Mouse (Mus musculus) MEL (cell line): ENCODE results near the gene Gm9774. TPM values are rescaled to one million over a fixed set of nuclear protein-coding genes. Genes with fewer than 3 reads are reported as not detected.

ENCODE experiments used
- DNase-seq: peaks from one replicate; pipeline ENCODE4 v3.0.0; 2011; ENCODE audit warnings: low read depth, low spot score
- H3K27ac ChIP-seq: 2 replicates; pipeline ENCODE4 v1.5.1; 2012; ENCODE audit warnings: low read depth, mild to moderate bottlenecking, control low read depth, low read length, moderate library complexity; ENCODE audit not compliant: control insufficient read depth
- H3K27me3 ChIP-seq, 2 experiments: fragments of 150-350 bp in 1 of 2; sonication (generic) in 1 of 2; 2 replicates each; pipeline ENCODE4 v1.6.1; 2012; ENCODE audit warnings: low read length in 2 of 2, mild to moderate bottlenecking in 2 of 2, improper control_type of control experiment in 1 of 2, moderate library complexity in 1 of 2; ENCODE audit not compliant: insufficient read depth in 2 of 2, control insufficient read depth in 1 of 2
- H3K36me3 ChIP-seq, 2 experiments: 2 replicates each; pipeline ENCODE4 v1.6.1; 2012 to 2014; ENCODE audit warnings: low read length in 2 of 2, improper control_type of control experiment in 1 of 2, inconsistent platforms in 1 of 2, mild to moderate bottlenecking in 1 of 2; ENCODE audit not compliant: insufficient read depth in 2 of 2, control insufficient read depth in 1 of 2
- H3K4me1 ChIP-seq, 2 experiments: fragments of 150-350 bp in 1 of 2; sonication (generic) in 1 of 2; 2 replicates each; pipeline ENCODE4 v1.6.1; 2012; ENCODE audit warnings: low read length in 2 of 2, improper control_type of control experiment in 1 of 2, mild to moderate bottlenecking in 1 of 2; ENCODE audit not compliant: insufficient read depth in 2 of 2, control insufficient read depth in 1 of 2
- H3K4me3 ChIP-seq, 2 experiments: fragments of 150-350 bp in 1 of 2; sonication (generic) in 1 of 2; 2 replicates each; pipeline ENCODE4 v1.5.1; 2012; ENCODE audit warnings: low read depth in 2 of 2, low read length in 2 of 2, mild to moderate bottlenecking in 2 of 2, moderate library complexity in 2 of 2, control low read depth in 1 of 2, improper control_type of control experiment in 1 of 2; ENCODE audit not compliant: control insufficient read depth in 1 of 2, insufficient read depth in 1 of 2
- H3K79me2 ChIP-seq: 2 replicates; pipeline ENCODE4 v1.6.1; 2012; ENCODE audit warnings: mild to moderate bottlenecking, low read length, moderate library complexity; ENCODE audit not compliant: control insufficient read depth, poor library complexity, insufficient read depth
- H3K9ac ChIP-seq: 2 replicates; pipeline ENCODE4 v1.6.1; 2012; ENCODE audit warnings: low read depth, mild to moderate bottlenecking, control low read depth, low read length, moderate library complexity; ENCODE audit not compliant: control insufficient read depth, poor library complexity, severe bottlenecking
- H3K9me3 ChIP-seq: fragments of 150-350 bp; sonication (generic); replicated peaks from 2 replicates; pipeline ENCODE4 v1.6.1; 2012; ENCODE audit warnings: mild to moderate bottlenecking, low read length, improper control_type of control experiment, moderate library complexity; ENCODE audit not compliant: insufficient read depth
- E2F4 ChIP-seq: IDR thresholded peaks from 2 replicates; pipeline ENCODE4 v1.6.1; 2011; ENCODE audit warnings: low read depth, low read length, improper control_type of control experiment, borderline replicate concordance
- ELF1 ChIP-seq: IDR thresholded peaks from 2 replicates; pipeline ENCODE4 v1.6.1; 2014; ENCODE audit warnings: low read depth, mild to moderate bottlenecking, inconsistent platforms, low read length, improper control_type of control experiment, moderate library complexity
- ETS1 ChIP-seq: IDR thresholded peaks from 2 replicates; pipeline ENCODE4 v1.6.1; 2012; ENCODE audit warnings: low read depth, mild to moderate bottlenecking, inconsistent platforms, low read length, improper control_type of control experiment, moderate library complexity
- KAT2A ChIP-seq: conservative IDR thresholded peaks from 2 replicates; pipeline ENCODE4 v1.6.1; 2012; ENCODE audit warnings: low read depth, low read length, improper control_type of control experiment, inconsistent platforms
- MAFK ChIP-seq: IDR thresholded peaks from 2 replicates; pipeline ENCODE4 v1.6.1; 2011; ENCODE audit warnings: low read depth, mild to moderate bottlenecking, low read length, improper control_type of control experiment, borderline replicate concordance
- MEF2A ChIP-seq: IDR thresholded peaks from 2 replicates; pipeline ENCODE4 v1.6.1; 2014; ENCODE audit warnings: low read depth, mild to moderate bottlenecking, inconsistent platforms, low read length, improper control_type of control experiment; ENCODE audit not compliant: poor library complexity, insufficient replicate concordance, severe bottlenecking; ENCODE audit errors: extremely low read depth
- MYB ChIP-seq: IDR thresholded peaks from 2 replicates; pipeline ENCODE4 v1.6.1; 2011; ENCODE audit warnings: mild to moderate bottlenecking, low read depth, low read length, improper control_type of control experiment
- MYC ChIP-seq: IDR thresholded peaks from 2 replicates; pipeline ENCODE4 v1.6.1; 2011; ENCODE audit warnings: low read depth, mild to moderate bottlenecking, low read length, improper control_type of control experiment, moderate library complexity
- NELFE ChIP-seq: IDR thresholded peaks from 2 replicates; pipeline ENCODE4 v1.6.1; 2011; ENCODE audit warnings: low read depth, low read length, improper control_type of control experiment
- POLR2A ChIP-seq, 2 experiments: IDR thresholded peaks; 2 replicates each; pipeline ENCODE4 v1.6.1; 2011 to 2012; ENCODE audit warnings: low read length in 2 of 2, mild to moderate bottlenecking in 2 of 2, control low read depth in 1 of 2, improper control_type of control experiment in 1 of 2, low read depth in 1 of 2, moderate library complexity in 1 of 2; ENCODE audit not compliant: control insufficient read depth in 1 of 2, insufficient read depth in 1 of 2, poor library complexity in 1 of 2
- POLR2AphosphoS2 ChIP-seq: IDR thresholded peaks from 2 replicates; pipeline ENCODE4 v1.6.1; 2011; ENCODE audit warnings: low read length, improper control_type of control experiment
- RAD21 ChIP-seq: IDR thresholded peaks from 2 replicates; pipeline ENCODE4 v1.6.1; 2011; ENCODE audit warnings: mild to moderate bottlenecking, low read depth, low read length, improper control_type of control experiment
- SIN3A ChIP-seq: IDR thresholded peaks from 2 replicates; pipeline ENCODE4 v1.6.1; 2012; ENCODE audit warnings: low read length, improper control_type of control experiment, inconsistent platforms
- TCF12 ChIP-seq: IDR thresholded peaks from 2 replicates; pipeline ENCODE4 v1.6.1; 2014; ENCODE audit warnings: low read depth, mild to moderate bottlenecking, inconsistent platforms, low read length, improper control_type of control experiment, moderate library complexity
- UBTF ChIP-seq: IDR thresholded peaks from 2 replicates; pipeline ENCODE4 v1.6.1; 2012; ENCODE audit warnings: low read depth, mild to moderate bottlenecking, inconsistent platforms, low read length, improper control_type of control experiment, moderate library complexity, borderline replicate concordance; ENCODE audit not compliant: insufficient read depth
- ZC3H11A ChIP-seq: IDR thresholded peaks from 2 replicates; pipeline ENCODE4 v1.6.1; 2012; ENCODE audit warnings: low read depth, mild to moderate bottlenecking, inconsistent platforms, low read length, improper control_type of control experiment
- ZKSCAN1 ChIP-seq: IDR thresholded peaks from 2 replicates; pipeline ENCODE4 v1.6.1; 2012; ENCODE audit warnings: low read depth, mild to moderate bottlenecking, inconsistent platforms, low read length, improper control_type of control experiment, moderate library complexity
- ZMIZ1 ChIP-seq: IDR thresholded peaks from 2 replicates; pipeline ENCODE4 v1.6.1; 2012; ENCODE audit warnings: low read depth, mild to moderate bottlenecking, inconsistent platforms, low read length, improper control_type of control experiment, moderate library complexity
- polyA plus RNA-seq, 2 experiments: library from polyadenylated mRNA; stranded (reverse) in 1 of 2; unstranded in 1 of 2; fragments of >175 nt in 1 of 2; fragments of >200 nt in 1 of 2; gene quantifications; 2 replicates each; pipeline versions ENCODE4 v1.2.1 to v1.2.4; 2012; ENCODE audit warnings: low replicate concordance in 2 of 2, low read depth in 1 of 2; ENCODE audit not compliant: insufficient read length in 2 of 2, insufficient read depth in 1 of 2, missing spikeins in 1 of 2
- total RNA-seq: library from RNA; depleted of rRNA; stranded (reverse); fragments of 300-350 nt; gene quantifications from 2 replicates; pipeline ENCODE4 v1.2.3, GENCODE M21; 2012; rRNA removed

Gene Gm9774
- total and polyA plus RNA-seq, 3 experiments: 26.0 to 140 (median 107) TPM

- H3K9me3 ChIP-seq: no peaks in the 10 kb centered on the region
- H3K27me3 ChIP-seq: no peaks in the 10 kb centered on the region
- DNase-seq: no peak
- H3K9ac ChIP-seq: no peak within 1 kb of the TSS
- H3K79me2 ChIP-seq: no peaks in the 10 kb centered on the region
- H3K36me3 ChIP-seq: no peaks in the 10 kb centered on the region
- H3K27ac ChIP-seq: no peak within 1 kb of the TSS
- no peak within 1 kb of the TSS for H3K4me3 ChIP-seq
- TF ChIP-seq RAD21 (no peak), ETS1 (no peak), MEF2A (no peak), E2F4 (no peak), KAT2A (no peak), TCF12 (no peak), MYB (no peak), POLR2A (IDR thresholded peaks at IDR 0.05; ENCODE audit: control insufficient read depth in 1 of 2, insufficient read depth in 1 of 2, low read depth in 1 of 2, low read length in 2 of 2, poor library complexity in 1 of 2) (no peak), POLR2AphosphoS2 (no peak), ELF1 (no peak), SIN3A (no peak), ZMIZ1 (no peak), MAFK (no peak), MYC (no peak), NELFE (no peak), UBTF (no peak), ZKSCAN1 (no peak), ZC3H11A (no peak)
- no peaks in the 10 kb centered on the region for H3K4me1 ChIP-seq
These were observed 43.8 kb downstream of the Gm9774 start, which contains the start of gene Sprr2h for GRCm38 (mm10) chr3:92385385-92385784. Gene Sprr2h, plus strand, starts transcription at chr3:92385685.

Other genes with a start within 250 kb of the Gm9774 start
- gene Sprr2a1, start 213.6 kb downstream of the Gm9774 start, total RNA-seq: not detected in 2 replicates
- not detected for gene Sprr2a1, start 213.6 kb downstream of the Gm9774 start, polyA plus RNA-seq
- 0.04 TPM in 1 of 2 replicates, not detected in the other for gene Sprr2a2, start 213.5 kb downstream of the Gm9774 start, total RNA-seq
- not detected for gene Sprr2a2, start 213.5 kb downstream of the Gm9774 start, polyA plus RNA-seq
- gene Sprr2a3, start 144.0 kb downstream of the Gm9774 start, total RNA-seq: not detected in 2 replicates
- gene Sprr2a3, start 144.0 kb downstream of the Gm9774 start, polyA plus RNA-seq: not detected
- gene Sprr2b, start 112.8 kb downstream of the Gm9774 start, total RNA-seq: not detected in 2 replicates
- gene Sprr2b, start 112.8 kb downstream of the Gm9774 start, polyA plus RNA-seq: not detected
- not detected in 2 replicates for gene Sprr2d, start 90.3 kb downstream of the Gm9774 start, total RNA-seq
- gene Sprr2d, start 90.3 kb downstream of the Gm9774 start, polyA plus RNA-seq: not detected
- not detected in 2 replicates for gene Sprr2e, start 77.3 kb downstream of the Gm9774 start, total RNA-seq
- not detected for gene Sprr2e, start 77.3 kb downstream of the Gm9774 start, polyA plus RNA-seq
- gene Sprr2f, start 64.2 kb downstream of the Gm9774 start, total RNA-seq: not detected in 2 replicates
- gene Sprr2f, start 64.2 kb downstream of the Gm9774 start, polyA plus RNA-seq: not detected
- gene Sprr2h, start 43.7 kb downstream of the Gm9774 start, total RNA-seq: not detected in 2 replicates
- not detected for gene Sprr2h, start 43.7 kb downstream of the Gm9774 start, polyA plus RNA-seq
- gene Sprr2i, start 21.4 kb downstream of the Gm9774 start, total RNA-seq: not detected in 2 replicates
- not detected for gene Sprr2i, start 21.4 kb downstream of the Gm9774 start, polyA plus RNA-seq
- gene Sprr2j-ps, start 11.3 kb downstream of the Gm9774 start, total RNA-seq: not detected in 2 replicates
- gene Sprr2j-ps, start 11.3 kb downstream of the Gm9774 start, polyA plus RNA-seq: not detected
- gene Sprr2k, start 3.2 kb upstream of the Gm9774 start, total RNA-seq: not detected in 2 replicates
- not detected for gene Sprr2k, start 3.2 kb upstream of the Gm9774 start, polyA plus RNA-seq
- not detected in 2 replicates for gene Sprr1b, start 9.4 kb upstream of the Gm9774 start, total RNA-seq
- gene Sprr1b, start 9.4 kb upstream of the Gm9774 start, polyA plus RNA-seq: not detected
- gene Sprr3, start 29.3 kb upstream of the Gm9774 start, total RNA-seq: not detected in 2 replicates
- gene Sprr3, start 29.3 kb upstream of the Gm9774 start, polyA plus RNA-seq: not detected
- not detected in 2 replicates for gene Sprr1a, start 56.5 kb upstream of the Gm9774 start, total RNA-seq
- not detected for gene Sprr1a, start 56.5 kb upstream of the Gm9774 start, polyA plus RNA-seq
- gene Sprr4, start 71.1 kb upstream of the Gm9774 start, total RNA-seq: not detected in 2 replicates
- not detected for gene Sprr4, start 71.1 kb upstream of the Gm9774 start, polyA plus RNA-seq
- gene 2310046K23Rik, start 105.1 kb upstream of the Gm9774 start, total RNA-seq: not detected in 2 replicates
- gene 2310046K23Rik, start 105.1 kb upstream of the Gm9774 start, polyA plus RNA-seq: not detected
- not detected in 2 replicates for gene Ivl, start 144.3 kb upstream of the Gm9774 start, total RNA-seq
- gene Ivl, start 144.3 kb upstream of the Gm9774 start, polyA plus RNA-seq: not detected
- gene Smcp, start 159.6 kb upstream of the Gm9774 start, total RNA-seq: not detected in 2 replicates
- gene Smcp, start 159.6 kb upstream of the Gm9774 start, polyA plus RNA-seq: not detected
- gene 2210017I01Rik, start 178.1 kb upstream of the Gm9774 start, total RNA-seq: not detected in 2 replicates
- not detected for gene 2210017I01Rik, start 178.1 kb upstream of the Gm9774 start, polyA plus RNA-seq
- not detected in 2 replicates for gene Lce6a, start 192.2 kb upstream of the Gm9774 start, total RNA-seq
- gene Lce6a, start 192.2 kb upstream of the Gm9774 start, polyA plus RNA-seq: not detected
- not detected in 2 replicates for gene Lce1a1, start 218.9 kb upstream of the Gm9774 start, total RNA-seq
- gene Lce1a1, start 218.9 kb upstream of the Gm9774 start, polyA plus RNA-seq: not detected
- not detected in 2 replicates for gene Lce1b, start 227.5 kb upstream of the Gm9774 start, total RNA-seq
- gene Lce1b, start 227.5 kb upstream of the Gm9774 start, polyA plus RNA-seq: not detected
- not detected in 2 replicates for gene Lce1a2, start 240.9 kb upstream of the Gm9774 start, total RNA-seq
- gene Lce1a2, start 240.9 kb upstream of the Gm9774 start, polyA plus RNA-seq: not detected
- not detected in 2 replicates for gene Lce1c, start 249.8 kb upstream of the Gm9774 start, total RNA-seq
- gene Lce1c, start 249.8 kb upstream of the Gm9774 start, polyA plus RNA-seq: not detected